Mouse (Mus musculus): Measurements from ENCODE around the gene Gm11567. TPM values are rescaled to one million over a fixed set of nuclear protein-coding genes. Genes with fewer than 3 reads are reported as not detected.
"Not testable (repeated sequence)": the region's sequence is repeated elsewhere in the genome, so short reads cannot be mapped to it uniquely, and the experiment has no call there.

Gene Gm11567
- not detected in 2 replicates for polyA plus RNA-seq (2012; rRNA removed)

DNA sequence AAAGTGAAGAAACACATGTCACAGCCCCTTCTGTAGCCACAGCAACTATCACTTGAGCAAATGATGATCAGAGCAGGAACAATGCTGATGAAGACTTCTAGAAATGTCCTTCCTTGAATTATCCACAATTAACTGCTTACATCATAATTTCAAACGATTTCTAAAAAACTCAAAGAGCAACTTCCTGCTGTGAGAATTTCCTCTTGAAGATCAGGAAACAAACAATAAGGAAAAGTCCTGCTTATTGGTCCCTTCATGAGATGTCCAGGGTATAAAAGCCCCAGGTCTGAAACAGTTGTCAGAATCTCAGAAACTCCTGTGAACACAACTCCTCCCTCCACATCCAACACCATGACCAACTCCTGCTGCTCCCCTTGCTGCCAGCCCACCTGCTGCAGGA is at the start of gene Gm11567:
Gene Gm11567, plus strand, starts transcription at position 301 of the 400 bp plus-strand sequence.
- H3K27ac ChIP-seq (ENCODE audit: insufficient read depth, low read length); H3K4me1 ChIP-seq (ENCODE audit: control insufficient read depth, insufficient read depth, low read length); H3K4me3 ChIP-seq (ENCODE audit: insufficient read depth, low read length): not testable (repeated sequence)

DNA sequence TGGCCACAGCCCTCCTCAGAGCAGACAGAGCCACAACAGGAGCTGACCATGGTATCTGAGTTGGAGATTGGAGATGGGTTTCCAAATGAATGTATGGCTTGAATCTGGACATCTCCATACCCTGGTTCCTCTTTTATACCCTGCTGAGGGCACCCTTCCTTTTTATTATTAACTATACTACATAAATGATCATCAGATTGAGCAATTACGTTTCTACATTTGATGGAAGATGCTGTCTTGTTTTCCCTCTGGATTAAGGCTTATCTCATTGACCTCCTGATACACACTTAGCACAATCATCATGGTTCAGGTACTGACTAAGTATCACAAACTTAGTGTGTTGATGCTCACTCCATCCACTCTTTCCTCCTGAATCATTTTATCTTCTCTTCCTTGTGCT is 41.0 kb upstream of the Gm11567 start, which contains the start of gene 2300003K06Rik:
Gene 2300003K06Rik, minus strand, starts transcription at position 101 of the 400 bp plus-strand sequence.
- no peak within 1 kb of the TSS for H3K4me3 ChIP-seq (ENCODE audit: insufficient read depth, low read length)
- no peak for TF ChIP-seq CTCF (IDR thresholded peaks at IDR 0.05; ENCODE audit: extremely low read depth, insufficient read depth, low read length)
- TF ChIP-seq POLR2A (IDR thresholded peaks at IDR 0.05; ENCODE audit: extremely low read depth, insufficient read depth, low read length), result no peak
- H3K4me1 ChIP-seq (ENCODE audit: control insufficient read depth, insufficient read depth, low read length), result no peaks in the 10 kb centered on the region
- H3K27ac ChIP-seq (ENCODE audit: insufficient read depth, low read length), result no peak within 1 kb of the TSS

- Histone ChIP-seq H3K4me1 (ENCODE audit: control insufficient read depth, insufficient read depth, low read length) (no peaks in the 10 kb centered on the region), H3K27ac (ENCODE audit: insufficient read depth, low read length) (no peak overlapping the region), H3K4me3 (ENCODE audit: insufficient read depth, low read length) (no peak overlapping the region)
- no peak for TF ChIP-seq CTCF (IDR thresholded peaks at IDR 0.05; ENCODE audit: extremely low read depth, insufficient read depth, low read length)
- no peak for TF ChIP-seq POLR2A (IDR thresholded peaks at IDR 0.05; ENCODE audit: extremely low read depth, insufficient read depth, low read length)
Observed at GRCm38 (mm10) chr11:99842185-99842584, 36.8 kb upstream of the Gm11567 start.

DNA sequence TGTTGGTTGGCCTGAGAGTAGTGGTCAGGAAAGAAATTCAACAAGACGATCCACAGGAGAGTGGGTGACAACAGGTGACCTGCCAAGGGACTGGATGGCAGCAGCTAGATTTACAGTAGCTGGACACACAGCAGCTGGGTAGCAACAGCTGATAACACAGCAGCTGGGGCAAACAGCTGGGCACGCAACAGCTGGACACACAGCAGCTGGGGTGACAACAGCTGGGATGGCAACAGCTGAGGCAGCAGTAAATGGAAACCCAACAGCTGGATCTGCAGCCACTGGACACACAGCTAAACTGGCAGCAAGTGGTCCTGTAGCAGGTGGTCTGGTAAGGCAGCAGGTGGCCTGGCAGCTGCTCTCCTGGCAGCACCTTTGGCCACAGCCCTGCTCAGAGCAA is 32.2 kb upstream of the Gm11567 start:
- Histone ChIP-seq H3K4me3 (ENCODE audit: insufficient read depth, low read length) (no peak overlapping the region), H3K4me1 (ENCODE audit: control insufficient read depth, insufficient read depth, low read length) (no peaks in the 10 kb centered on the region), H3K27ac (ENCODE audit: insufficient read depth, low read length) (no peak overlapping the region)
- TF ChIP-seq POLR2A (IDR thresholded peaks at IDR 0.05; ENCODE audit: extremely low read depth, insufficient read depth, low read length), result no peak

DNA sequence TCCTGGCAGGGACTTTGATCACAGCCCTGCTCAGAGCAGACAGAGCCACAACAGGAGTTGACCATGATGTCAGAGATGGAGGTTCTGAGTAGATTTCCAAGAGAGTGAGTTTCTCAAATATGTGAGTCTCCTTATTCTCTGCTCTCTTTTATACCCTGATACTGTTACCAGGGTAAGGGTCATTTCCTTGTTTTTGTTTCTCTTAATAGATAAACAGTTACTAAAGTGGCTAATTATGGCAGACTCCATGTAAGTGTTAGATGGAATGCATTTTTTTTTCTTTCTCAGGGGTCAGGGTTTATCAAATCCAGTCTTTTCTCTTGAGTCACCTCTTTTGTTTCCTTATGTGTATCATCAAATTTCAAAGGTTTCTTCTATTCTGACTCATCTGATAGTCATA is 27.5 kb upstream of the Gm11567 start, which contains the start of gene Krtap4-16:
Gene Krtap4-16, minus strand, starts transcription at position 101 of the 400 bp plus-strand sequence.
- H3K27ac ChIP-seq (ENCODE audit: insufficient read depth, low read length), result no peak within 1 kb of the TSS
- no peak within 1 kb of the TSS for H3K4me3 ChIP-seq (ENCODE audit: insufficient read depth, low read length)
- TF ChIP-seq POLR2A (IDR thresholded peaks at IDR 0.05; ENCODE audit: extremely low read depth, insufficient read depth, low read length) (no peak), CTCF (IDR thresholded peaks at IDR 0.05; ENCODE audit: extremely low read depth, insufficient read depth, low read length) (no peak)
- no peaks in the 10 kb centered on the region for H3K4me1 ChIP-seq (ENCODE audit: control insufficient read depth, insufficient read depth, low read length)

DNA sequence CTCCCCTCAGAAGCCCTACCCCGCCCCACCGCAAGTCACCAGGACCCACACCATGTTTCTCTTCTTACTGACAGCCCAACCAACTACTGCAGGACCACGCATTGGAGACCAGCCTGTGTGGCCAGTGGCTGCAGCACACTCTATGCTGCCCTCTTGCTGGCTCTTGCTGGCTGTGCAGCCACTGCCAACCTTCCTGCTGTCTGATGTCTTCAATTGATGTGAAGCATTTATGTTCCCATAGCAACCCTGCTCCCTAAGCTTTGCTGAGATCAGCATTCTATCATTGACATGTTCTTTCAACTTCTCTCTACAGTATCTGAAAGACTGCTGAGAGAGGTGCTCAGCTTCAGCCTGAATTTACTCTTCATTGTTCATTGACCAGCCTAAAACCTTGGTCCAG is 24.9 kb upstream of the Gm11567 start:
- H3K27ac ChIP-seq (ENCODE audit: insufficient read depth, low read length), result no peak overlapping the region

GRCm38 (mm10) chr11:99857617-99858016 is 21.4 kb upstream of the Gm11567 start, which contains the start of gene Gm11568:
Gene Gm11568, plus strand, starts transcription at chr11:99857917.
- TF ChIP-seq POLR2A (IDR thresholded peaks at IDR 0.05; ENCODE audit: extremely low read depth, insufficient read depth, low read length), result no peak
- no peak for TF ChIP-seq CTCF (IDR thresholded peaks at IDR 0.05; ENCODE audit: extremely low read depth, insufficient read depth, low read length)
- H3K4me1 ChIP-seq (ENCODE audit: control insufficient read depth, insufficient read depth, low read length), result peaks cover 2% of the 10 kb centered on the region; the same call in 1 of the 2 replicates
- no peak within 1 kb of the TSS for H3K27ac ChIP-seq (ENCODE audit: insufficient read depth, low read length)
- H3K4me3 ChIP-seq (ENCODE audit: insufficient read depth, low read length), result no peak within 1 kb of the TSS

More for the DNA sequence above, 24.9 kb upstream of the Gm11567 start:
- no peak overlapping the region for H3K4me3 ChIP-seq (ENCODE audit: insufficient read depth, low read length)
- TF ChIP-seq POLR2A (IDR thresholded peaks at IDR 0.05; ENCODE audit: extremely low read depth, insufficient read depth, low read length) (no peak), CTCF (IDR thresholded peaks at IDR 0.05; ENCODE audit: extremely low read depth, insufficient read depth, low read length) (no peak)
- H3K4me1 ChIP-seq (ENCODE audit: control insufficient read depth, insufficient read depth, low read length), result peaks cover 2% of the 10 kb centered on the region; the same call in 1 of the 2 replicates

DNA sequence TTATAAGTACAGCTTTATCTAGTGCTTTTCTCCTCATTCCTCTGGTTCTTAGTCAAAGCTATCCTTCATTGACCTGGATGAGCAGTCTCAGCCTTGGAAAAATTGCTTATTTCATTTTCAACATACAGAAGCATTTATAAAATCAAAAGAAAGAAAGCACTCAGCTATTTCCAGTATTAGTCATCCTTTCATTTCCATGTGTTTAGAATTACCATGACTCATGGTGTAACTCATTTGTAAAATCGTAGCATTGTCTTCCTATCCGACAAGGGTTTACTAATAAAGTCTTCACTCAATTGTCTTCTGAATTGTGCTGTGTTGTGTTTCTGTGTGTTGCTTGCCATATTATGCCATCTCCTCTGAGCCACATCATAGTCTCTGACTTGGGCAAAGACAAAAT is 20.2 kb upstream of the Gm11567 start:
- H3K4me3 ChIP-seq (ENCODE audit: insufficient read depth, low read length), result no peak overlapping the region

GRCm38 (mm10) chr11:99864176-99864575 is 14.8 kb upstream of the Gm11567 start, which contains the start of gene Gm11559:
Gene Gm11559, plus strand, starts transcription at chr11:99864476.
- not testable (repeated sequence) for H3K4me1 ChIP-seq (ENCODE audit: control insufficient read depth, insufficient read depth, low read length); H3K4me3 ChIP-seq (ENCODE audit: insufficient read depth, low read length); H3K27ac ChIP-seq (ENCODE audit: insufficient read depth, low read length)

More for the DNA sequence above, 20.2 kb upstream of the Gm11567 start:
- Histone ChIP-seq H3K27ac (ENCODE audit: insufficient read depth, low read length) (no peak overlapping the region), H3K4me1 (ENCODE audit: control insufficient read depth, insufficient read depth, low read length) (peaks cover 2% of the 10 kb centered on the region; the same call in 1 of the 2 replicates)
- TF ChIP-seq POLR2A (IDR thresholded peaks at IDR 0.05; ENCODE audit: extremely low read depth, insufficient read depth, low read length) (no peak), CTCF (IDR thresholded peaks at IDR 0.05; ENCODE audit: extremely low read depth, insufficient read depth, low read length) (no peak)

- H3K4me3 ChIP-seq (ENCODE audit: insufficient read depth, low read length); H3K4me1 ChIP-seq (ENCODE audit: control insufficient read depth, insufficient read depth, low read length); H3K27ac ChIP-seq (ENCODE audit: insufficient read depth, low read length): not testable (repeated sequence)
Observed at GRCm38 (mm10) chr11:99873089-99873488, 5.9 kb upstream of the Gm11567 start, which contains the start of gene Krtap9-1. Gene Krtap9-1, plus strand, starts transcription at chr11:99873389.

DNA sequence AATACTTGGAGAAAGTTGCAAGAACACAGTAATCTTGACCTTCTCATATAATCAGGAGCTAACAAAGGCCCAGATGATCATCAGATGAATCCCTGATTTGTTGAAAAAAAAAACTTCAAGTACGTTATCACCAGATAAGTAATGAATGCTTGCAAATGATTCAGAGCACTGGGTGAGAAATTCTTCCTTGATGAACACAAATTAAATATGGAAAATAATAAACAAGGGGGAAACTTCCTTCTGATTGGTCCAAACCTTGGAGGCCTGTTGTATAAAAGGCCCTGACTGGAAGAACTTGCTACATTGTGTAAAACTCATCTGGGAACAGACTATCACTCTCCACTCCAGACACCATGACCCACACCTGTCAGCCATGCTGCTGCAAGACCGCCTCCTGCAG is 28.6 kb downstream of the Gm11567 start, which contains the start of gene Krtap31-1:
Gene Krtap31-1, plus strand, starts transcription at position 301 of the 400 bp plus-strand sequence.
- H3K4me3 ChIP-seq (ENCODE audit: insufficient read depth, low read length), result no peak within 1 kb of the TSS
- H3K4me1 ChIP-seq (ENCODE audit: control insufficient read depth, insufficient read depth, low read length), result no peaks in the 10 kb centered on the region
- TF ChIP-seq POLR2A (IDR thresholded peaks at IDR 0.05; ENCODE audit: extremely low read depth, insufficient read depth, low read length), result no peak
- TF ChIP-seq CTCF (IDR thresholded peaks at IDR 0.05; ENCODE audit: extremely low read depth, insufficient read depth, low read length), result no peak
- H3K27ac ChIP-seq (ENCODE audit: insufficient read depth, low read length), result no peak within 1 kb of the TSS
